Mouse (Mus musculus) Patski (cell line): ENCODE measurements around the gene Doc2g. TPM values are rescaled to one million over a fixed set of nuclear protein-coding genes. Genes with fewer than 3 reads are reported as not detected.

Experiments used
- ATAC-seq: fragments of 100-300 bp; one replicate; pipeline ENCODE4 v1.8.0; 2021
- CTCF ChIA-PET: fragments of 350-600 bp; sonication (Branson Sonifier 250); formaldehyde crosslinking; loops from one replicate; lab custom pipeline; 2022; ENCODE audit warnings: inconsistent platforms; lab: Charles Lee
- POLR2A ChIA-PET: fragments of 350-600 bp; sonication (Branson Sonifier 250); formaldehyde crosslinking; loops from one replicate; lab custom pipeline; 2022; ENCODE audit warnings: antibody characterized with exemption, inconsistent platforms; lab: Charles Lee
- DNase-seq: peaks from one replicate; pipeline ENCODE4 v3.0.0-alpha.2; 2011; ENCODE audit warnings: low read depth, low spot score
- H3K27me3 ChIP-seq: fragments of 371-371 bp; one replicate; pipeline ENCODE4 v1.5.1; 2021
- CTCF ChIP-seq: fragments of 100-300 bp; IDR thresholded peaks from one replicate; pipeline ENCODE4 v1.5.1; 2021
- in situ Hi-C: fragments of 300-500 bp; cut with MboI; formaldehyde crosslinking; loops from 3 replicates; pipeline ENCODE4 v1.11.1; 2018; ENCODE audit warnings: low pct_unique_long_range_greater_than_20kb, mixed read lengths
- polyA plus RNA-seq: library from polyadenylated mRNA; unstranded; gene quantifications from one replicate; pipeline ENCODE4 v1.2.3, GENCODE M21; 2021

The Doc2g gene
- polyA plus RNA-seq, 1 experiment from 2014 or later, result 7.1 TPM

DNA sequence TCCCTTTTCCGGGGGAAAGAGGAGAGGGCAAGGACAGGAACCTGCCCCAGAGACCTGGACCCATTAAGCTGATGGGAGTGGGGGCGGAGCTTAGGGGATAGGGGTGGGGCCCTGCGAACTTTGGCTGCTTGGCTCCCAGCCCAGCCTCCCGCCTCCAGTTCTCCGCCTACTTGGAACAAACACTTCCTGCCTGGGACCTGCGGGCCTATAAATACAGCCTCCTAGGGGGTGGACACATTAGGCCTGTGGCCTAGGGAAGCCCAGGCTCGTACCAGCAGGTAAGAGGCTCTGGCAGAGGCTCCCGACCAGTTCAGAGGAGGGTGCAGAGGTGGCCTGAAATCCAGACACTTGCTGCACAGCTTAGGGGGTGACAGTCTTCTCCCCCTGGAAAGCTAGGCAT, 16.8 kb upstream of the Doc2g start, which contains the start of gene Acy3:
Gene Acy3 (plus strand): TSS at position 237 of the 400 bp plus-strand sequence.
- no peak for TF ChIP-seq CTCF
- POLR2A ChIA-PET, result interaction anchor here (3.1 kb wide), 1 partner anchor 15 kb away, joined by 9 read pairs; the partner anchor contains the start of genes Gm49405 and Nudt8
- no peak for DNase-seq
- CTCF ChIA-PET, result interaction anchor here (1.0 to 6.7 kb wide), 4 partner anchors 13 to 203 kb away, joined by 3 to 33 read pairs (median 6); partner anchors contain the start of genes Gm49405, Ndufv1 and Nudt8
- H3K27me3 ChIP-seq, result no peaks in the 10 kb centered on the region
- in situ Hi-C loops, result no loop called here
- no peak for ATAC-seq

- in situ Hi-C loops, result no loop called here
- POLR2A ChIA-PET, result interaction anchor here (1.0 to 3.1 kb wide), 2 partner anchors 11 to 13 kb away, joined by 3 to 9 read pairs; partner anchors contain the start of genes Gm49405 and Nudt8
- no peak for TF ChIP-seq CTCF
- H3K27me3 ChIP-seq, result peaks cover 4% of the 10 kb centered on the region
- CTCF ChIA-PET, result interaction anchor here (0.9 to 6.7 kb wide), 3 partner anchors 11 to 60 kb away, joined by 3 to 33 read pairs (median 3); partner anchors contain the start of genes Gm49405 and Nudt8
- DNase-seq (no peak), ATAC-seq (no peak)
These were observed 15.0 kb upstream of the Doc2g start for GRCm38 (mm10) chr19:3988066-3988465.

DNA sequence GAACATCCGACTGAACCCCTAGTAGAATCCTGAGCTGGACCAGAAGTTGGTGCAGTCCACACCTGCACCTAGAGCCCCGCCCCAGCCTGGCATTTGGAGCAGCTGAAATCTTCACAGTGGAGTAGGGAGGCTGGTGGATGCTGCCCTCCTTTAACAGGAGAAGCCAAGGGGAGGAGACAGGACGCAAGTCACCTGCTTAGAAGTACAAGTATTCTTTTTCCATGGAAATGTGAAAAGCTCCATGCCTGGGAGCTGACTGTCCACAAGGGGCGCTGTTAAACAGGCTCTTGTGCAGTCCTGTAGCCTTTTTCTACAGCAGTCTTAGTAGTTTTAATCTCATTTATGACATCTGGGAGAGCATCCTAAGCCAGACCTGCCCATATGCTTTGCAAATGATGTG, 14.4 kb upstream of the Doc2g start:
- ChIA-PET CTCF (interaction anchor here (1.3 to 6.7 kb wide), 2 partner anchors 11 to 59 kb away, joined by 3 to 33 read pairs; partner anchors contain the start of genes Gm49405 and Nudt8), POLR2A (interaction anchor here (1.0 to 3.1 kb wide), 2 partner anchors 10 to 12 kb away, joined by 3 to 9 read pairs; partner anchors contain the start of genes Gm49405 and Nudt8)
- peaks cover 5% of the 10 kb centered on the region for H3K27me3 ChIP-seq
- ATAC-seq (no peak), DNase-seq (no peak)
- no peak for TF ChIP-seq CTCF
- in situ Hi-C loops, result no loop called here

DNA sequence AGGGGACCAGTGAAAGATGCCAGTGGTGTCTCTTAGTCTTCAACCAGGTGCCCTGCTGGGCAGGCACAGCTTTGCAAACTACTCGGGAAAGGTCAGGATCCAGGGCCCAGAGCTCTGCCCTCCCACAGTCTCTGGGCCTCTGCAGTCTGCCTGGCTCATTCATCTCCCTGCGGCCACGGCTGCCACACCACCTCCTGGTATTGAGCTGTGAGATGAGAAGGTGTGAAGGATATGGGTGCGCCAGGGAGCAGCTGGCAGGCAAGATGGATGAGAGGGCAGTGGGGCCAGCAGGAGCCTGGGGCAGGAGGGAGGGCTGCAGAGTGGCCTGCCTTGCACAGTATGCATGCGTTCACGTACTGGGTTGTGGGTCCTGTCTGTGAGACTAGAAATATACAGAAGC, 12.3 kb upstream of the Doc2g start:
- no peak for TF ChIP-seq CTCF
- H3K27me3 ChIP-seq, result peaks cover 21% of the 10 kb centered on the region
- ATAC-seq (no peak), DNase-seq (no peak)
- in situ Hi-C loops, result no loop called here
- CTCF ChIA-PET, result interaction anchor here (1.3 kb wide), 1 partner anchor 78 kb away, joined by 3 read pairs; the partner anchor contains the start of gene Ndufs8
- POLR2A ChIA-PET, result no interaction called here

DNA sequence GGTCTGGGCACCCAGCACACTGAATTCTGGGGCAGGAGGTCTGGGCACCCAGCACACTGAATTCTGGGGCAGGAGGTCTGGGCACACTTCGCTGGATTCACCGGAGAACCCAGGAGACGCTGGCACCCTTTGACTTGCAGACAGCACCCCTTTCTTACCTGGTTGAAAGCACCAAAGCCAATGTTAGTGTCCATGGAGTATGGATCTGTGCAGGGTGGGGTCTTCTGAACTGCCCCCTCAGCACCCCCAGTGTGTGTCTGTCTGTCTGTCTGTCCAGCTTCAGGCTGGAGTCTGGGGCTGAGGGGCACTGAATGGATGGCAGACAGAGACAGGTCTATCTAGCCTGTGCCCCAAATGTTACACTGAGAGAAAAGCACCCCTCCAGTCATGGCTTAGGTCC, 11.6 kb upstream of the Doc2g start:
- ATAC-seq, result no peak
- peaks cover 21% of the 10 kb centered on the region for H3K27me3 ChIP-seq
- POLR2A ChIA-PET, result no interaction called here
- TF ChIP-seq CTCF, result no peak
- DNase-seq, result no peak
- CTCF ChIA-PET, result interaction anchor here (0.9 to 2.7 kb wide), 2 partner anchors 11 to 45 kb away, joined by 3 to 7 read pairs; no protein-coding TSS in a partner anchor
- in situ Hi-C loops, result no loop called here

- ChIA-PET POLR2A (no interaction called here), CTCF (interaction anchor here (0.9 to 2.7 kb wide), 2 partner anchors 11 to 45 kb away, joined by 3 to 7 read pairs; no protein-coding TSS in a partner anchor)
- ATAC-seq, result no peak
- no peak for DNase-seq
- peaks cover 21% of the 10 kb centered on the region for H3K27me3 ChIP-seq
- TF ChIP-seq CTCF, result no peak
- in situ Hi-C loops, result no loop called here
These were observed 11.1 kb upstream of the Doc2g start for GRCm38 (mm10) chr19:3991966-3992365.

DNA sequence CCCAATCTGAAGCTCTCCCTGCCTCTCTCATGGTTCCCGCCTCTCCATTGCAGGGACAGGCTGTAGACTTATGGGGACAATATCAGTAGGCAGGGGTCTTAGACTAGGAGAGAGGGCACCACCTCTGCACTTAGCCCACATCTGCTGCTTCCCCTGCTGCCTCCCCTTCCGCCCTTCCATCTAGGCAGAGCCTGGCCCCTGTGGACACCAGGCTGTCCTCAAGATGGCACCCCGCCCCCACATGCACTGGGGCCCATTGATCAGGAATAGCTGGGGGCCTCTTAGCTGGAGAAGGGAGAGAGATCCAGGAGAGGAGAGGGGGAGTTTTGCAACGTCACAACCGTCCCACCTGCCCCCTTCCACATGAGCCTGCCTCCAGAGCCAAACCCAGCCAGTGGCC, 10.7 kb upstream of the Doc2g start, which contains the start of gene Tbx10:
Gene Tbx10 (plus strand): TSS at position 337 of the 400 bp plus-strand sequence.
- DNase-seq (no peak), ATAC-seq (no peak)
- ChIA-PET CTCF (interaction anchor here (0.9 to 2.7 kb wide), 2 partner anchors 12 to 46 kb away, joined by 3 to 7 read pairs; no protein-coding TSS in a partner anchor), POLR2A (no interaction called here)
- no peak for TF ChIP-seq CTCF
- H3K27me3 ChIP-seq, result peaks cover 21% of the 10 kb centered on the region
- in situ Hi-C loops, result no loop called here

DNA sequence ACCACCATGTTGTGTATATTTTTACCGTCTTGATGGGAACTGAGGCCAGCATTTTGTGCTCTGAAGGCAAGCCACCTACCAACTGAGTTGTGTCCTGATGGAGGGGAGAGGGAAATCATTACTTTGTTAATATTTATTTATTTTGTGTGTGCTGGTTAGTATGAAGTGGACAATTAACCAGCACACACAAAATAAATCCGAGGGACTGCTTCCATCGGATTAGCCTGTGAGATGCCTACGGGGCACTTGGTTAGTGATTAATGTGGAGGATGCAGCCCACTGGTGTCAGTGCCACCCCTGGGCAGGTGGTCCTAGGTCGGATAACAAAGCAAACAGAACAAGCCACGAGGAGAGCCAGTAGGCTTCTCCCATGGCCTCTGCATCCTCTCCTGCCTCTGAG, 8.2 kb upstream of the Doc2g start:
- DNase-seq (no peak), ATAC-seq (no peak)
- TF ChIP-seq CTCF, result no peak
- CTCF ChIA-PET, result interaction anchor here (1.1 to 1.6 kb wide), 5 partner anchors 10 to 35 kb away, joined by 3 to 5 read pairs (median 4); partner anchors contain the start of gene Ndufv1
- in situ Hi-C loops, result no loop called here
- POLR2A ChIA-PET, result no interaction called here
- H3K27me3 ChIP-seq, result peaks cover 21% of the 10 kb centered on the region

- ATAC-seq, result no peak
These were observed 7.6 kb upstream of the Doc2g start for GRCm38 (mm10) chr19:3995505-3995904.

GRCm38 (mm10) chr19:3996106-3996505, 7.0 kb upstream of the Doc2g start:
- no peak for TF ChIP-seq CTCF
- peaks cover 21% of the 10 kb centered on the region for H3K27me3 ChIP-seq
- no peak for DNase-seq
- in situ Hi-C loops, result no loop called here
- ChIA-PET POLR2A (interaction anchor here (1.6 kb wide), 1 partner anchor 15 kb away, joined by 5 read pairs; no protein-coding TSS in a partner anchor), CTCF (interaction anchor here (1.1 to 1.6 kb wide), 5 partner anchors 11 to 36 kb away, joined by 3 to 5 read pairs (median 4); partner anchors contain the start of gene Ndufv1)
- no peak for ATAC-seq

More at GRCm38 (mm10) chr19:3995505-3995904, 7.6 kb upstream of the Doc2g start:
- TF ChIP-seq CTCF, result no peak
- in situ Hi-C loops, result no loop called here
- POLR2A ChIA-PET, result interaction anchor here (1.6 kb wide), 1 partner anchor 16 kb away, joined by 5 read pairs; no protein-coding TSS in a partner anchor
- CTCF ChIA-PET, result interaction anchor here (1.1 to 1.6 kb wide), 5 partner anchors 11 to 35 kb away, joined by 3 to 5 read pairs (median 4); partner anchors contain the start of gene Ndufv1
- peaks cover 21% of the 10 kb centered on the region for H3K27me3 ChIP-seq
- DNase-seq, result no peak
